In the genomic region with DNA sequence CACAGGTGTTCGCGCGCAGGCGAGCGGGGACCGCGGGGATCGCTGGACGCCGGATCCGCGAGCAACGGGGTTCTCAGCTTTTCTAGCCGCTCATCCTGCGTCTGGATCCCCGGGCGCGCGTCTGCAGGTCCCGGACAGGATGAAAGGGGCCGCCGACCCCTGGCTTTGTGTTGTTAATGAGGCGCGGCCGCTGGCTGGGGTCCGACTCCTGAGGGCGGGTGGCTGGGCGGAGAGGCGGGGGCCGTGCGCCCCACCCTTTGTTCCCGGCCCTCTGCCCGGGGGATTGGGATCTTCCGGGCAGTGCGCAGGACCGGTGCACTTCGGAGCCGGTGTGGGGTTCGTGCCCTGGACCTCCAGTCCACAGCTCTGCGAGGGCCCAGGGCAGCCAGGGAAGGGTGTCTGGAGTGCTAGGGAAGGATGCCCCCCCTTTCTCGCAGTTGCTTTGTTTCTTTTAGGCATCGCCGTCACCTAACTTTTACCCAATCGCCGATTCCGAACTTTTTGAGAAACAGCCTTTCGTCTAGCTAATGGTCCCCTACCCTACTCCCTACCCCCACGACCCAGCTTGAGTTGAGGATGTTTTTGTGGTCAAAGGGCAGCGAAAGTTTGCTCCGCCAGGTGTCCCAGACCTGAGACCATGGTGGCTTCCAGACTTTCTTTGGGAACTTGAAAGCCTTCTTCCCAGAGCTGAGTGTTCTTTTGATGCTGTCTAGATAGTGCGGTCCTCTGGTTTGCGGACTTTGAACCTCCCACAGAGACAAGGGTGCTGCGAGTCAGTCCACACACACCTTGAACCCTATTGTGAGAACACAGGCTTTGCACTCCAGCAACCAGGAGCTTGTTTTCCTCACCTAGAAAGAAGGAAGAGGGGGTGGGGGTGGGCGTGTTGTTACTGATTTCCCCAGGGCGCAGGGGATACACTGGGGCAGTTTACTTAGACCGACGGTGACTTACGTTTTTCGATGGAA, we compare ENCODE assay signal across 7 mouse cellular contexts. TPM values are rescaled to one million over a fixed set of nuclear protein-coding genes. Genes with fewer than 3 reads are reported as not detected.
DNase-seq lines count a peak whose midpoint lies in the region; ATAC-seq and TF ChIP-seq lines count a peak whose summit lies in the region.

No protein-coding gene starts in this region.

- peaks cover 12% of the 10 kb centered on the region; the same call in 1 of the 2 replicates for H3K27me3 ChIP-seq in embryonic facial prominence, embryonic 10.5 days (replicated peaks; ENCODE audit: low read depth, poor library complexity, severe bottlenecking)
- no peaks in the 10 kb centered on the region for H3K27me3 ChIP-seq in heart, embryonic 12.5 days (replicated peaks)
- no peaks in the 10 kb centered on the region; the same call in 1 of the 2 replicates for H3K27me3 ChIP-seq in testis, adult 2 months (ENCODE audit: control insufficient read depth, insufficient read depth, low read length)

- 0 out of 2 replicates have a peak, but pooled peaks cover 2% of the 10 kb centered on the region for H3K9me3 ChIP-seq in embryonic facial prominence, embryonic 10.5 days
- no peaks in the 10 kb centered on the region for H3K9me3 ChIP-seq in heart, embryonic 12.5 days (replicated peaks)

- peak overlapping the region; percentile 98 for H3K4me3 ChIP-seq in embryonic facial prominence, embryonic 10.5 days
- peak overlapping the region; percentile 92 for H3K4me3 ChIP-seq in heart, embryonic 12.5 days
- peak overlapping the region; percentile 93 for H3K4me3 ChIP-seq in testis, adult 2 months (ENCODE audit: control insufficient read depth, low read depth, low read length)

- under 1% methylated on average over 59 of the region's 59 CpGs for WGBS in embryonic facial prominence, embryonic 10.5 days
- WGBS in heart, embryonic 12.5 days, result under 1% methylated on average over 59 of the region's 59 CpGs

- peak; percentile 31 for DNase-seq in thymus, postnatal 14 days
- DNase-seq in thymus, postnatal 25 days, result no peak
- DNase-seq in embryonic facial prominence, embryonic 10.5 days (ENCODE audit: low spot score), result peak; percentile 81
- DNase-seq in kidney, postnatal 14 days, result peak; percentile 58
- peak; percentile 68 for DNase-seq in mesoderm, embryonic 11.5 days (ENCODE audit: low read depth, low spot score)

- H3K9ac ChIP-seq in heart, embryonic 12.5 days, result peak overlapping the region; percentile 86

- H3K27ac ChIP-seq in embryonic facial prominence, embryonic 10.5 days (replicated peaks), result peak overlapping the region; percentile 92
- H3K27ac ChIP-seq in heart, embryonic 12.5 days (ENCODE audit: poor library complexity, severe bottlenecking), result no peak overlapping the region
- no peak overlapping the region for H3K27ac ChIP-seq in testis, adult 2 months (ENCODE audit: control insufficient read depth, insufficient read depth, low read depth, low read length)

- TF ChIP-seq POLR2A in testis, adult 2 months (IDR thresholded peaks at IDR 0.05; ENCODE audit: control insufficient read depth, low read depth, low read length), result no peak

- no peaks in the 10 kb centered on the region for H3K36me3 ChIP-seq in embryonic facial prominence, embryonic 10.5 days (replicated peaks)
- H3K36me3 ChIP-seq in heart, embryonic 12.5 days, result no peaks in the 10 kb centered on the region
- H3K36me3 ChIP-seq in testis, adult 2 months (ENCODE audit: control insufficient read depth, insufficient read depth, low read length), result no peaks in the 10 kb centered on the region

- peak; percentile 60 for ATAC-seq in heart, embryonic 12.5 days (ENCODE audit: insufficient number of reproducible peaks, low FRiP score)

- H3K4me1 ChIP-seq in embryonic facial prominence, embryonic 10.5 days, result peaks cover 51% of the 10 kb centered on the region
- peaks cover 28% of the 10 kb centered on the region for H3K4me1 ChIP-seq in heart, embryonic 12.5 days (replicated peaks)
- H3K4me1 ChIP-seq in testis, adult 2 months (ENCODE audit: control insufficient read depth, insufficient read depth, low read length), result peaks cover 10% of the 10 kb centered on the region

- peak overlapping the region; percentile 97 for H3K4me2 ChIP-seq in heart, embryonic 12.5 days

- TF ChIP-seq CTCF in testis, adult 2 months (IDR thresholded peaks at IDR 0.05; ENCODE audit: control insufficient read depth, insufficient read depth, insufficient replicate concordance, low read depth, low read length), result no peak

RNA-seq across cellular contexts. Expression of gene Il17rd, which starts 0.8 kb away (rescaled TPM):
- polyA plus RNA-seq in embryonic facial prominence, embryonic 10.5 days (2016; fragmentation: Nextera tagmentation; extraction: Ambion mirVana), result 9.6 and 10.1 TPM in 2 replicates
- polyA plus RNA-seq in heart, embryonic 12.5 days (2016; fragmentation: Nextera tagmentation; extraction: Ambion mirVana), result 1.5 and 1.7 TPM in 2 replicates
- 5.4 and 6.4 TPM in 2 replicates for polyA plus RNA-seq in testis, adult 2 months (2012; rRNA removed)

RNA-seq across cellular contexts. Expression of gene Hesx1, which starts 45.3 kb away (rescaled TPM):
- polyA plus RNA-seq in embryonic facial prominence, embryonic 10.5 days (2016; fragmentation: Nextera tagmentation; extraction: Ambion mirVana), result 3.4 and 3.9 TPM in 2 replicates
- 0.26 and 0.52 TPM in 2 replicates for polyA plus RNA-seq in heart, embryonic 12.5 days (2016; fragmentation: Nextera tagmentation; extraction: Ambion mirVana)
- not detected in 2 replicates for polyA plus RNA-seq in testis, adult 2 months (2012; rRNA removed)
